Mouse (Mus musculus): ENCODE data around the gene Ost4. TPM values are rescaled to one million over a fixed set of nuclear protein-coding genes. Genes with fewer than 3 reads are reported as not detected.

The Ost4 gene
- total RNA-seq (2021): 100 to 1,000 TPM in 1 of 2 experiments, 10 to 100 TPM in 1; 91.9 to 106 TPM
- long read RNA-seq, experiment 1, transcript Ost4-202 (3 exons, 1,144 nt): minor isoform, 17 of 46 reads
- long read RNA-seq, experiment 1, transcript Ost4-201 (2 exons, 576 nt): major isoform, 27 of 46 reads
- long read RNA-seq, experiment 1, partial matches to known transcripts: 1 of 46 reads
- long read RNA-seq, experiment 1, other reads (novel, unspliced or antisense): 1 of 46 reads
- long read RNA-seq, experiment 2, transcript Ost4-201 (2 exons, 576 nt): major isoform, 17 of 31 reads
- long read RNA-seq, experiment 2, transcript Ost4-202 (3 exons, 1,144 nt): minor isoform, 14 of 31 reads
- long read RNA-seq, experiment 2, partial matches to known transcripts: 0 of 31 reads
- long read RNA-seq, experiment 2, other reads (novel, unspliced or antisense): 0 of 31 reads

DNA sequence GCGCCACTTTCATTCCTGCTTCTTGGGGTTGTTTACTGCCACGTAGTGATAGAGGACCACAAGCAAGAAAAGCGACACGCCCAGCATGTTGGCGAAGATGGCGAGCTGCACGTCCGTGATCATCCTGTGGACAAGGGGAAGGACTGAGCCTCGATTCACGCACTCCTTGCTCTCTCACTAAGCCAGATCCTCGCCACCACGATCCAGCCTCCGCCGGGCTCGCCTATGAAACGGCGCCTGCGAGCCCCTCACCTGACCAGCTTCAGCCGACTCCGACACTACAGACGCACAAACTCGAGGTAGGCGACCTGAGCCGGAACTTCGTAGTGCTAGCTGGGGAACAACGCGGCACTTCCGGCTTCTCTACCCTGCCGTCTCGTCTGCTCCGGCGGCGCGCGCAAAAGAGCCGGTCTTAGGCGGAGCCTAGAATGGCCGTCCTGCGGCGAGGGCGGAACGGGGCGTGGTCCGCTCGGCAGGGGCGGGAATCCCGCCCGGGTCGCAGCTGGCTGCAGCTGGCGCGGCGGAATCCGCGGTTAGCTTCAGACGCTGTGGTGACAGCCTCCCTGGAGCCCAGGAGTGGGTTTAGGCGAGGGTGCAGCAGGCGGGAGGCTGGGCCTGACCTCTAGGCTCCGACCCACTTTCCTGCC is at the start of gene Ost4:
Gene Ost4, minus strand, starts transcription at position 376 of the 647 bp plus-strand sequence.
- no peak; the same call in 1 of the 2 replicates for TF ChIP-seq CTCF (IDR thresholded peaks at IDR 0.05)
- peak; percentile 96 for DNase-seq (ENCODE audit: extremely low spot score in 1 of 2, low spot score in 2 of 2)
- Histone ChIP-seq H3K27ac (peak within 1 kb of the TSS; percentile 94), H3K4me3 (peak within 1 kb of the TSS; percentile 69)
- intact Hi-C loops (cut with DNase I): loop anchor here (1.0 kb wide), 1 partner anchor 19 kb away; the partner anchor contains the start of gene Agbl5

DNA sequence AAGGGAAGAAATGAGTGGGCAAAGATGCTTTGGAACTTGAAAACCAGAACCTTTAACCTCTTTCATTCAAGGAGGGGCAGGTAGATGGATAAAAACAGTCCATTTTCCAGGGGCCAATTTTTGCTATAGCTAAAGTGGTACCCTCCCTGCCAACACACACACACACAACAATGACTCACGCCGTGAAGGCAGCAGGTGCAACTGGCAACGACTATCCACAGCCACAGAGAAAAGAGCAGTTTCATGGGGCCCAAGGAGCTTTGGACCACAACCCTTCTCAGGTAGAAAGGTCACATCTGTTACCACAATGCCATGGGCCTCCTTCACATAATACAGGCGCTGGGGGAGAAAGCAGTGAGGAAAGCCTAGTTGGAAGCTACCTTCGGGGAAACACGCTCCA is 48.2 kb upstream of the Ost4 start:
- no peak for TF ChIP-seq CTCF (IDR thresholded peaks at IDR 0.05)
- H3K27ac ChIP-seq: no peak overlapping the region
- DNase-seq (ENCODE audit: extremely low spot score in 1 of 2, low spot score in 2 of 2): no peak
- H3K4me3 ChIP-seq: no peak overlapping the region
- intact Hi-C loops (cut with DNase I): no loop called here

DNA sequence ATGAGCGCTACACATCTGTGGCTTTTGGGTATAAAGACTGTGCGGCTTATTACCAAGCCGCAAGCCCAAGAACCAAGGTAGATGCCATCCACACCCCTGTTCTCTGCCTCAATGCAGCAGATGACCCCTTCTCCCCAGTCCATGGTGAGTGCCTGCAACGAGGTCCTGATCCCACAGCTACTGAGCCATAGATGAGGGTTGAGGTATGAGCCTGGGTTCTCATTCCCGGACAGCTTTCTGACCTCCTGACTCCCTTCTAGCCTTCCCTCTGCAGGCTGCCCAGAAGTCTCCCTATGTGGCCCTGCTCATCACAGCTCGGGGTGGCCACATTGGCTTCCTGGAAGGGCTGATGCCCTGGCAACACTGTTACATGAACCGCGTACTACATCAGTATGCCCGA is 47.0 kb upstream of the Ost4 start:
- intact Hi-C loops (cut with DNase I): no loop called here
- H3K27ac ChIP-seq: no peak overlapping the region
- H3K4me3 ChIP-seq: no peak overlapping the region
- no peak for DNase-seq (ENCODE audit: extremely low spot score in 1 of 2, low spot score in 2 of 2)
- no peak for TF ChIP-seq CTCF (IDR thresholded peaks at IDR 0.05)

DNA sequence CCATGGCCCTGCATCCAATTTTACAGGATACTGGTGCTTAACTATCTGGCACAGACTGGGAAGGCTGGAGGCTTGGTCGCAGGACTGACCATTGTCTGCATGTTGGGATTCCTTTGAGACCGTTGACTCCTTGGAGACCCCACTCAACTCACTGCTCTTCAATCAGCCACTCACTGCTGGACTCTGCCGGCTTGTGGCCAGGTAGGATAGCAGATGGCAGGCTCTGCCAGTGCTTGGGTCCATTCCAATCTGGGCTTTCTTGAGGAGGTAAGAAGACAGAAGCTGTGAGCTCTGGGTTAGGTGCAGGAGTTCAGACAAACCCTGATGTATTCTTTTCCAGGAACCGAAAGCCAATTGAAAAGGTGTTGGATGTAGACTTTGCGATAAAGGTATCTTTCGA is 46.5 kb upstream of the Ost4 start:
- H3K27ac ChIP-seq: no peak overlapping the region
- TF ChIP-seq CTCF (IDR thresholded peaks at IDR 0.05): no peak
- H3K4me3 ChIP-seq: no peak overlapping the region
- no peak for DNase-seq (ENCODE audit: extremely low spot score in 1 of 2, low spot score in 2 of 2)
- intact Hi-C loops (cut with DNase I): no loop called here

DNA sequence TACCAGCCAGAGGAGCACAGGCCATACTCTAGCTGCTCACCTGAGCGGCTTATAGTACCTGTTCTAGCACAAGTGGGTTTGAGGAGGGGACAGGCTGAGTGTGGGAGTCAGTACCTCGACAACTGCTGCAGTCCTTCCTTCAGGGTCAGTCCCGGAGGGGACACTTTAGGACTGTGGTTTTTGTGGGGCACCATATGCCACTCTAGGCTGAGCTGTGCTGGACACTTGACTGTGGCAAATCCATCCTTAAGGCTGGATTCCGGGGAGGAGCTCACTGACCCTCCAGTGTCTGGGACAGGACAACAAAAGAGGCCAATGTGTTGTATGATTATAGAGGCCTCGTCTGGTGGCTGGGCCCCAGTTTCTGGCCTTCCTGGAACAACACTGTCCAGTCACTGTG is 45.0 kb upstream of the Ost4 start:
- peak overlapping the region; percentile 19; the same call in 1 of the 2 replicates for H3K27ac ChIP-seq
- intact Hi-C loops (cut with DNase I): no loop called here

DNA sequence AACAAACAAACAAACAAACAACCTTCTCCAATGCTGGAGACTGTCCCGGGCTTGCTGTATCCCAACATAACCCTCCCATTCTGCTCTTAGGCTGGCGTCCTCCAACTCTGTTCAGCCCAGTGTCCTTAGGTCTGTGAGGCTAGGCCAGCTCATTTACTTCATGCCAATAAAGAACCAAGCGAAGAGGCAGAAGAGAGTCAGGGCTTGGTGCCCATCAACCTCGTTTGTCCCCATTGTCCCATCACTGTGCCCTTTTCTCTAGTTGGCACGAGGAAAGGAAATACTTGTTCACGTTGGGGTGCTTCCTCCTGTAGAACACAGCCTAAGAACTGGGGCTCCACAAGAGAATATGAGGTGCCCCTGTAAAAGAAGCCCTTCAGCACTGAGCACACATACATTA is 44.1 kb upstream of the Ost4 start:
- DNase-seq (ENCODE audit: extremely low spot score in 1 of 2, low spot score in 2 of 2): no peak
- Histone ChIP-seq H3K4me3 (no peak overlapping the region), H3K27ac (peak overlapping the region; percentile 19; the same call in 1 of the 2 replicates)
- TF ChIP-seq CTCF (IDR thresholded peaks at IDR 0.05): no peak
- intact Hi-C loops (cut with DNase I): no loop called here

More for the DNA sequence above, 45.0 kb upstream of the Ost4 start:
- TF ChIP-seq CTCF (IDR thresholded peaks at IDR 0.05): no peak
- no peak overlapping the region for H3K4me3 ChIP-seq
- DNase-seq (ENCODE audit: extremely low spot score in 1 of 2, low spot score in 2 of 2): no peak

DNA sequence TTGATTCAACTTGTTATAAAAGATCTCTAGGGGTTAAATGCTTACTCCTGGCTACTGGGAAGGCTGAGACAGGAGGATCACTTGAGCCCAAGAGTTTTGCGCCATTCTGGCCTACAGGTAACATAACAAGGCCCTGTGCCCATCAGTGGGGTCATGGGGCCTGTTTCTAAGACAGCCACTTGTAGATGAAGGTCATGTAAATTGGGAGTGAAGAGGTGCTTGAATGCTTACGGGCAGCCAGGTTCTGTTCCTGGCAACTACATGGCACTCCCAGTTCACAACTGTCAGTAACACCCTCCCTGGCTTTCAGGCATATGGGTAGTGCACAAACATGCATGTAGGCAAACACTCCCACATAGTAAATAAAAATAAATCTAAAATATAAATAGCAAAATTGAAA is 43.3 kb upstream of the Ost4 start:
- DNase-seq (ENCODE audit: extremely low spot score in 1 of 2, low spot score in 2 of 2): no peak
- intact Hi-C loops (cut with DNase I): no loop called here
- H3K4me3 ChIP-seq: peak overlapping the region; percentile 77
- H3K27ac ChIP-seq: peak overlapping the region; percentile 3; the same call in 1 of the 2 replicates
- no peak for TF ChIP-seq CTCF (IDR thresholded peaks at IDR 0.05)

DNA sequence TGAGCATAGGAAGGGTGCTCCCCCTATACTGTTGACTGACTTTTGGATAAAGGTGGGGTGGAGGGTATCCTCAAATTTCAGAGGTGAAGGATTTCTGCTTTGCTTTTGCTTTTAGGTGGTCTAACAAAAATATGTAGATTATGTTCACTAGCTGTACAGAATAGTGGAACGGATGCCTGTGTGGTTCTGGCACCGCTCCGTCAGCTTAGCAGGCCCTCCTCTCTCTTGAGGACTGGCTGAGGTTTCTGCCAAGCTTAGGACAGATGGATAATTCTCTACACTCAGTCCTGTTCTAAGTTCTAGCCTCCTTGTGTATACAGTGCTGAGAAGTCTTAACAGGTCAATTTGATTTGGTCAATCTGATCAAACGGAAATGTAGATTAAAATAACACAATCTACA is 42.9 kb upstream of the Ost4 start:
- DNase-seq (ENCODE audit: extremely low spot score in 1 of 2, low spot score in 2 of 2): no peak
- no peak for TF ChIP-seq CTCF (IDR thresholded peaks at IDR 0.05)
- peak overlapping the region; percentile 88 for H3K27ac ChIP-seq
- intact Hi-C loops (cut with DNase I): no loop called here
- H3K4me3 ChIP-seq: peak overlapping the region; percentile 77

DNA sequence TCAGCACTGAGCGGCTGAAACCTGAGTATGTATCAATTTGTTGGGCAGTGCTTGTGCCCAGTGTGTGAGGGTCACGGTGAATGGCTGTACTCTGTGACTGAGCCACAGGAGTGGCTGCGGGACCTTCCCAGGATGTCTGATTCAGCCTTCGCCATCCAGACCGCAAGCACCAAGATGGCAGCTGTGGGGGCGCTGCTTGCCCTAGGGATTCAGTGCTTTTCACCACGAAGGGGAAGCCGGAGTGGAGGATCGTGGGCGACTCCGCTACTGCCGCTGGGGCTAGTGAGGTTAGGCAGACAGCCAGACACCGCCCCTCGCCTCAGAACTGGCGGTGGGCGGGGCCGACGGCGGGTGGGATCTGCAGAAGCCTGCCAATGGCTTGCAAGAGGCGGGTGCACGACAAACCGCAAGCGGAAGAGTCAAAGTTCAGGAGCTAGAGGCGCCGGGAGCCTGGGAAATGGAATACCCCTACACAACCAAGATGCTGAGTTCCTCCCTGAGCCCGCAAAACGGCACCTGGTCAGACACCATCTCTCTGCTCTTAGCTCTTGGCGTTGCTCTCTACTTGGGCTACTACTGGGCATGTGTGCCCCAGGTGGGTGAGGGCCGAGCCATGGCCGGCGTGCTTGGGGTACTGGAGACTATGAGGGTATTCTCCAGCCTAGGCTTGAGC is 42.2 kb upstream of the Ost4 start:
- peak overlapping the region; percentile 77 for H3K4me3 ChIP-seq
- no peak; the same call in 1 of the 2 replicates for TF ChIP-seq CTCF (IDR thresholded peaks at IDR 0.05)
- DNase-seq (ENCODE audit: extremely low spot score in 1 of 2, low spot score in 2 of 2): peak; percentile 92 to 93
- intact Hi-C loops (cut with DNase I): no loop called here
- H3K27ac ChIP-seq: peak overlapping the region; percentile 88

DNA sequence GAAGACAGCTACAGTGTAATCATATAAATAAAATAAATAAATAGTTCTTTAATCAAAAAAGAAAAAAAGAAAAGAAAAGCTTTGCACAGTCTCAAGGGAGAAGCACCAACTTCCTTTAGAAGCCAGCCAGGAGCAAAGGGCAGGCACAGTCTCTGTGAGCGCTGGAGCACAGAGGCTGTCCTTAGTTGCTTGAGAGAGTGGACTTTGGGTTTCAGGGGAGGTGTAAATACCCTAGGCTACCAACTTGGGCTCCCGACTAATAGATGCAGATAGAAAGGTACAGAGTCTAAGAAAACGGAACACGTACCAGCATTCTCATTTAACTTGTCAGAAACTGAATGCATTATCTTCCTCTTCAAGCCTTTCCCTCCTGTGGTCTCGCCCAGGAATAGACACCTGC is 41.0 kb upstream of the Ost4 start:
- no peak overlapping the region for H3K27ac ChIP-seq
- intact Hi-C loops (cut with DNase I): no loop called here
- H3K4me3 ChIP-seq: no peak overlapping the region
- no peak for TF ChIP-seq CTCF (IDR thresholded peaks at IDR 0.05)
- no peak for DNase-seq (ENCODE audit: extremely low spot score in 1 of 2, low spot score in 2 of 2)

DNA sequence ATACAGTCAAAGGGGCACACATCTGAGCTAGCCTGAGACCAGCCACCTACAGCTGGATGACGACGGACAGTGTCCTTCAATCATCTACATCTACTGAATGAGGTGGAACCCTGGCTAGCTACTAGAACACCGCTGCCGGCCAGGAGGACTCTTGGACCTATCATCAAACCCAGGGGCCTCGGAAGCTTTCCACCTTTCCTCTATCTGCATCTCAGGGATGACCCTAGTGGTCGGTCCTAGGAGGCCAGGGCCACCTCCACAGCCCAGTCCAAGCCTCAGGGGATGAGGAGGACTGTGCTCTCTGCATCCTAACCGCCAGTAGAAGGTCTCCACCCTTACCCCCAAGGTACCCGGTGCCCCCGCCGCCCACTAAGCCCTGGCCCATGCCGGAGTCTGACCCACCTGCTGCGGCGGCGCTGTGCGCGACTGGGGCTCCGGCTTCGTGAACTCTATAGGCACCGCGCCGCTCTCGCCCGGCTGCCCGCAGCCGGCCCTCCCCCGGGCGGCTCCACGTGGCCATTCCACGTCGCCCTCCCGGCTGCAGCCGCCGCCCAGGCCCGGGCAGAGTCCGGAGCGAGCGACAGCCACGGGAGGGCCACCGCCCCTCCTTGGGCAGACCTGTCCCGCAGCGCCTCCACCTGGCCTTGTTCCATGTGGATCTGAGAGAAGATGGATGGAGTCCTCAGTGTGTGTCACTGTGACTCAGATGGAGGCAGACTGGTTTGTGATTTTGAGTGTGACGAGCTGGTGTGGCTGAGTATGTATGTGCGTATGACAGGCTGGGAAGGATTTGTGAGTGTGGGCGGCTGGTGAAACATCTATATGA is 37.6 kb upstream of the Ost4 start, which contains the start of gene Cgref1:
Gene Cgref1, minus strand, starts transcription at position 636 of the 826 bp plus-strand sequence.
- H3K27ac ChIP-seq: peak within 1 kb of the TSS; percentile 67
- TF ChIP-seq CTCF (IDR thresholded peaks at IDR 0.05): peak; percentile 16
- intact Hi-C loops (cut with DNase I): loop anchor here (1.0 kb wide), 1 partner anchor 48 kb away; no protein-coding TSS in a partner anchor
- DNase-seq (ENCODE audit: extremely low spot score in 1 of 2, low spot score in 2 of 2): peak; percentile 74 to 78
- H3K4me3 ChIP-seq: peak within 1 kb of the TSS; percentile 60

Data from left cerebral cortex, adult 2 months (tissue).